Mouse (Mus musculus) CD4-positive naive resting alpha-beta T cell, adult 76 days (primary cell): ENCODE measurements around the gene Gm20826. TPM values are rescaled to one million over a fixed set of nuclear protein-coding genes. Genes with fewer than 3 reads are reported as not detected.

Experiments
- total RNA-seq: library from RNA; stranded (reverse); gene quantifications from one replicate; pipeline ENCODE4 v1.2.4, GENCODE M21; 2023

The Gm20826 gene
- 0.21 TPM for total RNA-seq

DNA sequence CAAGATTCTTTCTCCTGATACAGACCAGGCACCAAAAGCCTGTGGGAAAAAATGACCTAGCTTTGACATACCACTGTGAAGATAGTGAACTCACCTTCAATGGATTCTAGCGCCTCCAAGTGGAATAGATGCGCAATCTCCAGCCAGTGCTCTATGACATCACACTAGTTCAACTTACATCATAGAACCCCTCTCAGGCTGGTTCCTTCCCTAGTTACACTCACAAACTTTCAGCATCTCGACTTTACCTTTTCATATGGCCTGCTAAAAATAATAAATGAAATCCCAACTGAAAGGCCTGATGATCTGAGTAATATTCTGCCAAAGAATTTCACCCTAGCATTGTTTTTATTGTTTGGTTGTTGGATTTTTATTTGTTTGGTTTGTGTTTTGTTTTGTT lies at the start of gene Gm20826:
Gene Gm20826, minus strand, starts transcription at position 101 of the 400 bp plus-strand sequence.

Other genes with a start within 250 kb of the Gm20826 start
- gene Gm21788, start 233.5 kb downstream of the Gm20826 start, total RNA-seq = not detected
- gene Gm28576, start 84.5 kb upstream of the Gm20826 start, total RNA-seq = not detected